Mouse (Mus musculus): Measurements from ENCODE around the gene Gadd45g.

Gene Gadd45g

GRCm38 (mm10) chr13:51846301-51846867, at the start of gene Gadd45g:
Gene Gadd45g (plus strand): TSS chr13:51846678.
- peak; percentile 93 for DNase-seq

- no peak for DNase-seq
Observed at GRCm38 (mm10) chr13:51797899-51798746, 48.4 kb upstream of the Gadd45g start.

- DNase-seq = no peak
Observed at GRCm38 (mm10) chr13:51799735-51800522, 46.5 kb upstream of the Gadd45g start.

- no peak for DNase-seq
Observed at GRCm38 (mm10) chr13:51800921-51801320, 45.6 kb upstream of the Gadd45g start.

- DNase-seq = peak; percentile 84
Observed at GRCm38 (mm10) chr13:51805634-51806033, 40.8 kb upstream of the Gadd45g start.

- DNase-seq = peak; percentile 62
Observed at GRCm38 (mm10) chr13:51806220-51806619, 40.3 kb upstream of the Gadd45g start.

GRCm38 (mm10) chr13:51808141-51808540, 38.3 kb upstream of the Gadd45g start:
- no peak for DNase-seq

- DNase-seq = no peak
Observed at GRCm38 (mm10) chr13:51813621-51814615, 32.6 kb upstream of the Gadd45g start.

- no peak for DNase-seq
Observed at GRCm38 (mm10) chr13:51814646-51815045, 31.8 kb upstream of the Gadd45g start.

- no peak for DNase-seq
Observed at GRCm38 (mm10) chr13:51815865-51816504, 30.5 kb upstream of the Gadd45g start.

GRCm38 (mm10) chr13:51816559-51817041, 29.9 kb upstream of the Gadd45g start:
- DNase-seq = peak; percentile 68

GRCm38 (mm10) chr13:51818170-51818943, 28.1 kb upstream of the Gadd45g start:
- DNase-seq = no peak

GRCm38 (mm10) chr13:51818944-51819326, 27.5 kb upstream of the Gadd45g start:
- DNase-seq = no peak

- no peak for DNase-seq
Observed at GRCm38 (mm10) chr13:51819351-51819750, 27.1 kb upstream of the Gadd45g start.

GRCm38 (mm10) chr13:51821988-51822387, 24.5 kb upstream of the Gadd45g start:
- no peak for DNase-seq

GRCm38 (mm10) chr13:51823822-51824495, 22.5 kb upstream of the Gadd45g start:
- DNase-seq = no peak

GRCm38 (mm10) chr13:51830744-51831450, 15.6 kb upstream of the Gadd45g start:
- DNase-seq = peak; percentile 70

GRCm38 (mm10) chr13:51832491-51832890, 14.0 kb upstream of the Gadd45g start:
- DNase-seq = no peak

GRCm38 (mm10) chr13:51833611-51834010, 12.9 kb upstream of the Gadd45g start:
- peak; percentile 90 for DNase-seq
